Mouse (Mus musculus): ENCODE data around the gene Rpl26. TPM values are rescaled to one million over a fixed set of nuclear protein-coding genes. Genes with fewer than 3 reads are reported as not detected.
A peak's percentile ranks its signal among the peaks of the same experiment; 100 is the strongest.

Rpl26 gene
- polyA plus RNA-seq, 1 experiment from 2014 or later, result 1,184 TPM

- 51% methylated on average over 4 of the region's 4 CpGs for WGBS
- no peaks in the 10 kb centered on the region for H3K9me3 ChIP-seq (ENCODE audit: control insufficient read depth, low read length)
- ATAC-seq (ENCODE audit: low FRiP score, low TSS enrichment), result no peak
- no peak overlapping the region for H3K27ac ChIP-seq (ENCODE audit: low read depth, low read length)
- H3K4me3 ChIP-seq (ENCODE audit: low read length), result no peak overlapping the region
- no peaks in the 10 kb centered on the region for H3K36me3 ChIP-seq (ENCODE audit: control insufficient read depth, insufficient read depth, low read length)
- no peaks in the 10 kb centered on the region for H3K27me3 ChIP-seq (ENCODE audit: control insufficient read depth, insufficient read depth, low read length)
- no peak overlapping the region for H3K9ac ChIP-seq (ENCODE audit: low read depth, low read length)
- no peaks in the 10 kb centered on the region for H3K4me1 ChIP-seq (ENCODE audit: control insufficient read depth, insufficient read depth, low read length)
- H3K4me2 ChIP-seq (replicated peaks; ENCODE audit: low read depth, low read length), result no peak overlapping the region
These were observed 4.3 kb upstream of the Rpl26 start for GRCm38 (mm10) chr11:68897120-68897519.

GRCm38 (mm10) chr11:68897838-68898237 lies 3.5 kb upstream of the Rpl26 start:
- Histone ChIP-seq H3K4me3 (ENCODE audit: low read length) (no peak overlapping the region), H3K27me3 (ENCODE audit: control insufficient read depth, insufficient read depth, low read length) (no peaks in the 10 kb centered on the region), H3K36me3 (ENCODE audit: control insufficient read depth, insufficient read depth, low read length) (peaks cover 3% of the 10 kb centered on the region), H3K27ac (ENCODE audit: low read depth, low read length) (no peak overlapping the region), H3K4me2 (replicated peaks; ENCODE audit: low read depth, low read length) (no peak overlapping the region), H3K9ac (ENCODE audit: low read depth, low read length) (no peak overlapping the region), H3K9me3 (ENCODE audit: control insufficient read depth, low read length) (no peaks in the 10 kb centered on the region), H3K4me1 (ENCODE audit: control insufficient read depth, insufficient read depth, low read length) (no peaks in the 10 kb centered on the region; the same call in 1 of the 2 replicates)
- 69% methylated on average over 6 of the region's 6 CpGs for WGBS
- no peak for ATAC-seq (ENCODE audit: low FRiP score, low TSS enrichment)

GRCm38 (mm10) chr11:68898790-68899189 lies 2.6 kb upstream of the Rpl26 start:
- H3K4me2 ChIP-seq (replicated peaks; ENCODE audit: low read depth, low read length), result no peak overlapping the region
- H3K27ac ChIP-seq (ENCODE audit: low read depth, low read length), result no peak overlapping the region
- H3K9ac ChIP-seq (ENCODE audit: low read depth, low read length), result peak overlapping the region; percentile 7; the same call in 1 of the 2 replicates
- no peak for ATAC-seq (ENCODE audit: low FRiP score, low TSS enrichment)
- H3K27me3 ChIP-seq (ENCODE audit: control insufficient read depth, insufficient read depth, low read length), result no peaks in the 10 kb centered on the region
- no peak overlapping the region for H3K4me3 ChIP-seq (ENCODE audit: low read length)
- H3K4me1 ChIP-seq (ENCODE audit: control insufficient read depth, insufficient read depth, low read length), result peaks cover 5% of the 10 kb centered on the region; the same call in 1 of the 2 replicates
- H3K9me3 ChIP-seq (ENCODE audit: control insufficient read depth, low read length), result no peaks in the 10 kb centered on the region
- WGBS, result 86% methylated on average over 6 of the region's 6 CpGs
- H3K36me3 ChIP-seq (ENCODE audit: control insufficient read depth, insufficient read depth, low read length), result peaks cover 13% of the 10 kb centered on the region

GRCm38 (mm10) chr11:68899815-68900214 lies 1.6 kb upstream of the Rpl26 start:
- Histone ChIP-seq H3K4me2 (replicated peaks; ENCODE audit: low read depth, low read length) (no peak overlapping the region), H3K4me3 (ENCODE audit: low read length) (no peak overlapping the region), H3K36me3 (ENCODE audit: control insufficient read depth, insufficient read depth, low read length) (peaks cover 23% of the 10 kb centered on the region), H3K27ac (ENCODE audit: low read depth, low read length) (no peak overlapping the region), H3K9ac (ENCODE audit: low read depth, low read length) (no peak overlapping the region), H3K27me3 (ENCODE audit: control insufficient read depth, insufficient read depth, low read length) (no peaks in the 10 kb centered on the region), H3K9me3 (ENCODE audit: control insufficient read depth, low read length) (no peaks in the 10 kb centered on the region), H3K4me1 (ENCODE audit: control insufficient read depth, insufficient read depth, low read length) (peaks cover 5% of the 10 kb centered on the region; the same call in 1 of the 2 replicates)
- WGBS, result 91% methylated on average over 8 of the region's 8 CpGs
- no peak for ATAC-seq (ENCODE audit: low FRiP score, low TSS enrichment)

- 26% methylated on average over 31 of the region's 31 CpGs for WGBS
- no peaks in the 10 kb centered on the region for H3K9me3 ChIP-seq (ENCODE audit: control insufficient read depth, low read length)
- H3K36me3 ChIP-seq (ENCODE audit: control insufficient read depth, insufficient read depth, low read length), result peaks cover 32% of the 10 kb centered on the region
- peak overlapping the region; percentile 59; the same call in 1 of the 2 replicates for H3K9ac ChIP-seq (ENCODE audit: low read depth, low read length)
- no peaks in the 10 kb centered on the region for H3K27me3 ChIP-seq (ENCODE audit: control insufficient read depth, insufficient read depth, low read length)
- H3K4me2 ChIP-seq (replicated peaks; ENCODE audit: low read depth, low read length), result peak overlapping the region; percentile 59
- no peak overlapping the region for H3K27ac ChIP-seq (ENCODE audit: low read depth, low read length)
- peaks cover 5% of the 10 kb centered on the region; the same call in 1 of the 2 replicates for H3K4me1 ChIP-seq (ENCODE audit: control insufficient read depth, insufficient read depth, low read length)
- H3K4me3 ChIP-seq (ENCODE audit: low read length), result peak overlapping the region; percentile 99
- ATAC-seq (ENCODE audit: low FRiP score, low TSS enrichment), result peak; percentile 44
These were observed 648 bp upstream of the Rpl26 start for GRCm38 (mm10) chr11:68900519-68901350.

GRCm38 (mm10) chr11:68902047-68902364 lies 623 bp downstream of the Rpl26 start:
- H3K36me3 ChIP-seq (ENCODE audit: control insufficient read depth, insufficient read depth, low read length), result peaks cover 43% of the 10 kb centered on the region
- no peak for ATAC-seq (ENCODE audit: low FRiP score, low TSS enrichment)
- H3K4me1 ChIP-seq (ENCODE audit: control insufficient read depth, insufficient read depth, low read length), result peaks cover 5% of the 10 kb centered on the region; the same call in 1 of the 2 replicates
- peak overlapping the region; percentile 99 for H3K4me3 ChIP-seq (ENCODE audit: low read length)
- peak overlapping the region; percentile 59 for H3K4me2 ChIP-seq (replicated peaks; ENCODE audit: low read depth, low read length)
- H3K27me3 ChIP-seq (ENCODE audit: control insufficient read depth, insufficient read depth, low read length), result no peaks in the 10 kb centered on the region
- peak overlapping the region; percentile 99 for H3K9ac ChIP-seq (ENCODE audit: low read depth, low read length)
- no peaks in the 10 kb centered on the region for H3K9me3 ChIP-seq (ENCODE audit: control insufficient read depth, low read length)
- under 1% methylated on average over 10 of the region's 10 CpGs for WGBS
- peak overlapping the region; percentile 89 for H3K27ac ChIP-seq (ENCODE audit: low read depth, low read length)

- Histone ChIP-seq H3K27me3 (ENCODE audit: control insufficient read depth, insufficient read depth, low read length) (no peaks in the 10 kb centered on the region), H3K4me2 (replicated peaks; ENCODE audit: low read depth, low read length) (peak overlapping the region; percentile 59), H3K27ac (ENCODE audit: low read depth, low read length) (no peak overlapping the region; the same call in 1 of the 2 replicates), H3K9ac (ENCODE audit: low read depth, low read length) (peak overlapping the region; percentile 99), H3K4me3 (ENCODE audit: low read length) (peak overlapping the region; percentile 99), H3K4me1 (ENCODE audit: control insufficient read depth, insufficient read depth, low read length) (peaks cover 5% of the 10 kb centered on the region; the same call in 1 of the 2 replicates), H3K36me3 (ENCODE audit: control insufficient read depth, insufficient read depth, low read length) (peaks cover 43% of the 10 kb centered on the region), H3K9me3 (ENCODE audit: control insufficient read depth, low read length) (no peaks in the 10 kb centered on the region)
- WGBS, result 2% methylated on average over 11 of the region's 11 CpGs
- ATAC-seq (ENCODE audit: low FRiP score, low TSS enrichment), result no peak
These were observed 984 bp downstream of the Rpl26 start for GRCm38 (mm10) chr11:68902367-68902766.

- peaks cover 43% of the 10 kb centered on the region for H3K36me3 ChIP-seq (ENCODE audit: control insufficient read depth, insufficient read depth, low read length)
- H3K27ac ChIP-seq (ENCODE audit: low read depth, low read length), result no peak overlapping the region
- no peaks in the 10 kb centered on the region for H3K27me3 ChIP-seq (ENCODE audit: control insufficient read depth, insufficient read depth, low read length)
- 78% methylated on average over 5 of the region's 5 CpGs for WGBS
- H3K4me2 ChIP-seq (replicated peaks; ENCODE audit: low read depth, low read length), result peak overlapping the region; percentile 59
- peak overlapping the region; percentile 99; the same call in 1 of the 2 replicates for H3K9ac ChIP-seq (ENCODE audit: low read depth, low read length)
- peak overlapping the region; percentile 99 for H3K4me3 ChIP-seq (ENCODE audit: low read length)
- H3K4me1 ChIP-seq (ENCODE audit: control insufficient read depth, insufficient read depth, low read length), result peaks cover 5% of the 10 kb centered on the region; the same call in 1 of the 2 replicates
- no peaks in the 10 kb centered on the region for H3K9me3 ChIP-seq (ENCODE audit: control insufficient read depth, low read length)
- ATAC-seq (ENCODE audit: low FRiP score, low TSS enrichment), result no peak
These were observed 1.4 kb downstream of the Rpl26 start for GRCm38 (mm10) chr11:68902823-68903222.

- H3K4me3 ChIP-seq (ENCODE audit: low read length), result no peak overlapping the region
- peaks cover 43% of the 10 kb centered on the region for H3K36me3 ChIP-seq (ENCODE audit: control insufficient read depth, insufficient read depth, low read length)
- no peaks in the 10 kb centered on the region for H3K9me3 ChIP-seq (ENCODE audit: control insufficient read depth, low read length)
- no peak overlapping the region for H3K4me2 ChIP-seq (replicated peaks; ENCODE audit: low read depth, low read length)
- no peak overlapping the region for H3K9ac ChIP-seq (ENCODE audit: low read depth, low read length)
- 91% methylated on average over 2 of the region's 2 CpGs for WGBS
- H3K27ac ChIP-seq (ENCODE audit: low read depth, low read length), result no peak overlapping the region
- H3K27me3 ChIP-seq (ENCODE audit: control insufficient read depth, insufficient read depth, low read length), result no peaks in the 10 kb centered on the region
- peaks cover 5% of the 10 kb centered on the region; the same call in 1 of the 2 replicates for H3K4me1 ChIP-seq (ENCODE audit: control insufficient read depth, insufficient read depth, low read length)
- ATAC-seq (ENCODE audit: low FRiP score, low TSS enrichment), result no peak
These were observed 2.4 kb downstream of the Rpl26 start for GRCm38 (mm10) chr11:68903775-68904174.

Measured in kidney, embryonic 14.5 days (tissue).